Mouse (Mus musculus) spleen, postnatal 4 days (tissue): ENCODE measurements around the gene Ctla4.
A peak's percentile ranks its signal among the peaks of the same experiment; 100 is the strongest.

ENCODE experiments used
- DNase-seq, 2 experiments: peaks; one replicate each; pipeline ENCODE4 v3.0.0; 2022; ENCODE audit warnings: low spot score in 2 of 2

Ctla4 gene

GRCm38 (mm10) chr1:60920493-60921355 lies 33.9 kb downstream of the Ctla4 start:
- DNase-seq: no peak

- no peak for DNase-seq
These were observed 42.2 kb downstream of the Ctla4 start for GRCm38 (mm10) chr1:60929036-60929435.

GRCm38 (mm10) chr1:60930397-60930796 lies 43.6 kb downstream of the Ctla4 start:
- DNase-seq: no peak

GRCm38 (mm10) chr1:60935968-60936581 lies 49.3 kb downstream of the Ctla4 start:
- DNase-seq: no peak

- DNase-seq: no peak
These were observed 50.3 kb downstream of the Ctla4 start for GRCm38 (mm10) chr1:60936963-60937711.

- no peak for DNase-seq
These were observed 51.5 kb downstream of the Ctla4 start for GRCm38 (mm10) chr1:60938256-60938655.

- no peak for DNase-seq
These were observed 52.2 kb downstream of the Ctla4 start for GRCm38 (mm10) chr1:60938974-60939373.

- DNase-seq: no peak
These were observed 53.2 kb downstream of the Ctla4 start for GRCm38 (mm10) chr1:60940023-60940422.

GRCm38 (mm10) chr1:60940620-60941019 lies 53.8 kb downstream of the Ctla4 start:
- no peak for DNase-seq

- no peak for DNase-seq
These were observed 54.6 kb downstream of the Ctla4 start for GRCm38 (mm10) chr1:60941056-60942048.

- no peak for DNase-seq
These were observed 56.1 kb downstream of the Ctla4 start for GRCm38 (mm10) chr1:60942921-60943320.

GRCm38 (mm10) chr1:60945633-60946401 lies 59.0 kb downstream of the Ctla4 start:
- no peak for DNase-seq

GRCm38 (mm10) chr1:60948112-60948511 lies 61.3 kb downstream of the Ctla4 start:
- no peak for DNase-seq

- no peak for DNase-seq
These were observed 66.2 kb downstream of the Ctla4 start for GRCm38 (mm10) chr1:60952958-60953357.

- DNase-seq: no peak
These were observed 66.9 kb downstream of the Ctla4 start for GRCm38 (mm10) chr1:60953686-60954085.

GRCm38 (mm10) chr1:60954759-60955158 lies 68.0 kb downstream of the Ctla4 start:
- DNase-seq: peak in 1 of 2 experiments; percentile 60

- DNase-seq: no peak
These were observed 68.4 kb downstream of the Ctla4 start for GRCm38 (mm10) chr1:60955186-60955585.

- peak in 1 of 2 experiments; percentile 53 for DNase-seq
These were observed 69.4 kb downstream of the Ctla4 start for GRCm38 (mm10) chr1:60956196-60956595.

GRCm38 (mm10) chr1:60958287-60958686 lies 71.5 kb downstream of the Ctla4 start:
- no peak for DNase-seq

- DNase-seq: no peak
These were observed 72.4 kb downstream of the Ctla4 start for GRCm38 (mm10) chr1:60959246-60959645.
